Mouse (Mus musculus): ENCODE results near the gene Zfp423.
"Not testable (repeated sequence)": the region's sequence is repeated elsewhere in the genome, so short reads cannot be mapped to it uniquely, and the experiment has no call there.

The Zfp423 gene

GRCm38 (mm10) chr8:87904108-87904507 lies 55.3 kb downstream of the Zfp423 start:
- DNase-seq (ENCODE audit: low spot score in 2 of 2) = no peak

GRCm38 (mm10) chr8:87895203-87896041 lies 64.0 kb downstream of the Zfp423 start:
- no peak for DNase-seq (ENCODE audit: low spot score in 2 of 2)

DNA sequence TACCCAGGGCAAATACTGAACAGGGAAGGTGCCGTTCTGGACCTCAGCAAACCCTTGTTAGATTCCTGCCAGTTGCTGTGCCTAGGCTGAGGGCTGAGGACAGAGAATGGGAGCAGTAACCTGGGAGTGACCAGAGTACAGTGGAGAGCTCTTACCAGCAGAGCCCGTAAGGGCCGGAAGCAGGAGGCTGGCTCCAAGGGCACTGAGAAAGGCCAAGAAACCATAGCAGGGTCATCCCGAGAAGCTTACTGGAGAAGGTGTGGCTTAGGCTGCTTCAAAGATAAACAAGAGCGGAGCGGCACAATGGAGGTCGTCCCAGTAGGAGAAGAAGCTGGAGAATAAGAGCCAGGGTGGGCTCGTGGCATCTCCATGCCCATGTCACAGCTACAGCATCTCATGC lies 65.1 kb downstream of the Zfp423 start:
- DNase-seq (ENCODE audit: low spot score in 2 of 2) = no peak

DNA sequence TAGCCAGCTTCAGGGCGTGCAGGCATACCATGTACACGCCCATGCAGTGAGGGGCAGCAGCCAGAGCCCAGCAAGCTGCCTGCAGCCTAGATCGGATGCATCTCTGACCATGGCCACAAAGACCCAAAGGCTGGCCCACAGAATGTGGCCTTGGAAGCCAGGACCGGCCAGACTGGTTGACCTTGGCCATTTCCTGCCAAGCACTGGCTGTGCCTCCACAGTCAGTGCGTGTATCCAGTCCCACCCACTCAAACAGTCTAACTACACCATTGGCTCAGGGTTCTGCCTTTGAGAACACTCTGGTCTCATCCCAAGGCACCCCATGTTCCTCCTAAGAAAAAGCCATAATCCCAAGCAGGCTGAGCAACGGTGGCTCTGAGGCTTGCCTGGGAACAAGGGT lies 65.8 kb downstream of the Zfp423 start:
- DNase-seq (ENCODE audit: low spot score in 2 of 2) = no peak

DNA sequence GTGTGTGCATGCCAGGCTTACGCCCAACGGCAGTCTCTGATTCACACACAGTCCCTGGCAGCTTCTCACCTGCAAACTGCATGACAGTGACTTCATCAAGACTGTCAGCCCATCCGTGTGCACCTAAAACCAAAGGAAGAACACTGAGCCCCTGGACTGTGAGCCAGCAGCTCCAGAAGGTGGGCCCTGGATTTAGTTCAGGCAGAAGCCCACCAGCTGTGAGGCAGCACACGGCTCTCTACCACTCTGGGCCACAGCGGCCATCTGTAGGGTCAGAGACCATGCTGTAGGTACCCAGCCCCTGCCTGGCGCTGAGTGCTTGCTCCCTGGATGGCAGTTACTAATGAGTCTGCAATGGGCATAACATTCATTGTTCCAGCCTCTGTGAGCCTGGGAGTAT lies 66.5 kb downstream of the Zfp423 start:
- DNase-seq (ENCODE audit: low spot score in 2 of 2) = no peak

GRCm38 (mm10) chr8:87891884-87892283 lies 67.5 kb downstream of the Zfp423 start:
- no peak for DNase-seq (ENCODE audit: low spot score in 2 of 2)

- no peak for DNase-seq (ENCODE audit: low spot score in 2 of 2)
Measured at GRCm38 (mm10) chr8:87887956-87888355, 71.4 kb downstream of the Zfp423 start.

- no peak for DNase-seq (ENCODE audit: low spot score in 2 of 2)
Measured at GRCm38 (mm10) chr8:87881088-87881487, 78.3 kb downstream of the Zfp423 start.

- DNase-seq (ENCODE audit: low spot score in 2 of 2) = no peak
Measured at GRCm38 (mm10) chr8:87875852-87876251, 83.5 kb downstream of the Zfp423 start.

GRCm38 (mm10) chr8:87875452-87875851 lies 83.9 kb downstream of the Zfp423 start:
- peak in 1 of 2 experiments; percentile 61 for DNase-seq (ENCODE audit: low spot score in 2 of 2)

GRCm38 (mm10) chr8:87872987-87873550 lies 86.3 kb downstream of the Zfp423 start:
- DNase-seq (ENCODE audit: low spot score in 2 of 2) = no peak

DNA sequence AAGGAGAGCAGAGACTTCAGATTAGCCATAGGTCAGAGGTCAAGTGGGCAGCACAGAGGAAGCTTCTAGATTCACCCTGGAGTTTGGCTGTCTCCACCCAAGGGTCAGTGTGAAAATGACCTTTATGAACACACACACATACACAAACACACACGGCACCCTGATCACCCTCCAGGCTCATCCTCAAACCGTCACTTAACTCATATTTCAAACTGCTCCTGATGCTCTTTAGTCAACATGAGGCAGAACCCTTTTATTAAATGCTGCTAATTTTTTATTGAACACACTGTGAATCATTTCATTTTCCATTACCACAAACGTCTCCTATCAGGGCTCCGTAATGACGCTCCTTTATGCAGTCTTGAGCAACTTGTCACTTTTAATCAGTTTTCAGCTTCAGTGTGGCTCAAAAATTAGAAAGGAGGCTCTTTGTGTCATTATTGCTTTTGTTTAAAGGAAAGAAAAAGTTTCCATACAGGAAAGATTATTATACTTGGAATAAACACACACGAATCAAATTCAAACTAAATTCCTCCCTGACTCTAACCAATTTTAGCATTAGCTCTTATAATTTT lies 87.0 kb downstream of the Zfp423 start:
- no peak for DNase-seq (ENCODE audit: low spot score in 2 of 2)

GRCm38 (mm10) chr8:87866586-87866985 lies 92.8 kb downstream of the Zfp423 start:
- no peak for DNase-seq (ENCODE audit: low spot score in 2 of 2)

- no peak for DNase-seq (ENCODE audit: low spot score in 2 of 2)
Measured at GRCm38 (mm10) chr8:87864236-87864635, 95.2 kb downstream of the Zfp423 start.

GRCm38 (mm10) chr8:87863128-87863527 lies 96.3 kb downstream of the Zfp423 start:
- no peak for DNase-seq (ENCODE audit: low spot score in 2 of 2)

GRCm38 (mm10) chr8:87861718-87862117 lies 97.7 kb downstream of the Zfp423 start:
- no peak for DNase-seq (ENCODE audit: low spot score in 2 of 2)

GRCm38 (mm10) chr8:87860905-87861304 lies 98.5 kb downstream of the Zfp423 start:
- DNase-seq (ENCODE audit: low spot score in 2 of 2) = peak in 1 of 2 experiments; percentile 9

DNA sequence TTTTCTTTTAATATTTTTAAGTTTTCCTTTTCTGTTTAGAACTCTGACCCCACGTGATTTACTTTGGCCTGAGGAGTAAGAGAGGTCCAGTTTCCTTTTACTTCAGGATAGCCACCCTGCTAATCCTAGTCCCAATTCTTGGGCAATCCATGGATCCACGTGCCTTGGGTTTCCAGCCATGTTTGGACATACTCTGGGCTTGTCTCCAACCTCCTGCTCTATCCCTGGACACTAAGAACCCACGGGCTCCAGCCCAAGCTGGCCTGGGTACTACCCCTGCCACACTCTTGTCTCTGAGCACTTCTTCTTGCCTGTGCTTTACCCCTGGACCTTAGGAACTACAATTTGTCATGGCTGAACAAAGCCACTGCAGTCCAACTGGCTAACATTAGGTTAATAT lies 107.5 kb downstream of the Zfp423 start:
- no peak for DNase-seq (ENCODE audit: low spot score in 2 of 2)

GRCm38 (mm10) chr8:87851380-87851779 lies 108.0 kb downstream of the Zfp423 start:
- no peak for DNase-seq (ENCODE audit: low spot score in 2 of 2)

- DNase-seq (ENCODE audit: low spot score in 2 of 2) = no peak
Measured at GRCm38 (mm10) chr8:87848836-87849235, 110.6 kb downstream of the Zfp423 start.

GRCm38 (mm10) chr8:87847796-87848195 lies 111.6 kb downstream of the Zfp423 start:
- DNase-seq (ENCODE audit: low spot score in 2 of 2) = peak in 1 of 2 experiments; percentile 28

DNA sequence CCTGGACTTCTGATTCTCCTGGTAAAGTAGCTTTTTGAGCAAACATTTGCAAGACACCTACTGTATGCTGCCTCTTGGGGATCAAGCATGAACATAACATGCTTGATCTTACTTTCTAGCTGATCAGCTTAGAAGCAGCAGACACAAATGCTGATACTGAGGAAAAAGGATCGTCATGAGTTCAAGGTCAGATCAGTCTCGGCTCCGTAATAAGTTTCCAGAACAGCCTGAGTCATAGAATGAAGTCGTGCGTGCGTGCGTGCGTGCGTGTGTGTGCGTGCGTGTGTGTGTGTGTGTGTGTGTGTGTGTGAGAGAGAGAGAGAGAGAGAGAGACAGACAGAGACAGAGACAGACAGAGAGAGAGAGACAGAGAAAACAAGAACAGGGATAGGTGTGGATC lies 117.3 kb downstream of the Zfp423 start:
- DNase-seq (ENCODE audit: low spot score in 2 of 2) = not testable (repeated sequence)

DNA sequence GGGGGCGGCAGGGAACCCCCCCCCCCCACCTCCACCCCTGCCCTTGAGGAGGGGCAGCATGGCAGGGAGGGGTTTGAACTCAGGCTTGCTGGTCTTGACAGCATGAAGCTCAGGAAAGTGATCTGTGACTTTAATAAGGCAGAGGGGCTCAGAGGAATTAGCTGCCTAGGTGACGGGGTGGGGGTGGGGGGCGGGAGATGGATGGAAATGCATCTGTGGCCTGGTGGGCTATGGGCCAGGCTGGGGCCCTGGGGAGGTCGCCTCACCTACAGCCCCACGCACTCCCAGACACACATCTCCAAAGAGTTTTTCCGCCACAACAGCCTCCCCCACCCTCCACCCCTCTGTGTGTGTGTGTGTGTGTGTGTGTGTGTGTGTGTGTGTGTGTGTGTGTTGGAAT lies 122.1 kb downstream of the Zfp423 start:
- no peak for DNase-seq (ENCODE audit: low spot score in 2 of 2)
